Mouse (Mus musculus) limb, embryonic 11.5 days (tissue): ENCODE measurements at regions not wholly inside any gene's neighbourhood (a gene's known extent, or its start where the extent isn't known, plus 50 kb on each side); places are given as distances from the start of the nearest gene placed in this dataset.

Experiments used
- ATAC-seq: fragments of 200-750 bp; cut with Nextera tagmentation; 2 replicates; pipeline ENCODE4 v1.8.0; 2017; ENCODE audit warnings: low read depth; ENCODE audit not compliant: insufficient number of reproducible peaks, low FRiP score, low TSS enrichment
- DNase-seq: peaks from one replicate; pipeline ENCODE4 v3.0.0-alpha.2; 2015; ENCODE audit warnings: low spot score
- H3K27ac ChIP-seq: fragments of 300-500 bp; sonication (generic); replicated peaks from 2 replicates; pipeline ENCODE4 v1.5.1; 2014; ENCODE audit warnings: low read depth, mild to moderate bottlenecking, low read length
- H3K27me3 ChIP-seq: fragments of 300-500 bp; sonication (generic); 2 replicates; pipeline ENCODE4 v1.6.1; 2014; ENCODE audit warnings: mild to moderate bottlenecking, low read length, mixed read lengths; ENCODE audit not compliant: control insufficient read depth, insufficient read depth
- H3K36me3 ChIP-seq: fragments of 300-500 bp; sonication (generic); 2 replicates; pipeline ENCODE4 v1.6.1; 2014; ENCODE audit warnings: mild to moderate bottlenecking, low read length, moderate library complexity, mixed read lengths; ENCODE audit not compliant: control insufficient read depth, insufficient read depth
- H3K4me1 ChIP-seq: fragments of 300-500 bp; sonication (generic); 2 replicates; pipeline ENCODE4 v1.6.1; 2014; ENCODE audit warnings: low read length, mixed read lengths; ENCODE audit not compliant: control insufficient read depth, insufficient read depth
- H3K4me2 ChIP-seq: fragments of 300-500 bp; sonication (generic); 2 replicates; pipeline ENCODE4 v1.6.1; 2014; ENCODE audit warnings: low read depth, mild to moderate bottlenecking, moderate library complexity; ENCODE audit not compliant: severe bottlenecking
- H3K4me3 ChIP-seq: fragments of 300-500 bp; sonication (generic); 2 replicates; pipeline ENCODE4 v1.5.1; 2014; ENCODE audit warnings: low read depth, low read length
- H3K9ac ChIP-seq: fragments of 300-500 bp; sonication (generic); 2 replicates; pipeline ENCODE4 v1.6.1; 2014; ENCODE audit warnings: mild to moderate bottlenecking, low read length
- H3K9me3 ChIP-seq: fragments of 300-500 bp; sonication (generic); 2 replicates; pipeline ENCODE4 v1.6.1; 2016; ENCODE audit warnings: low read length; ENCODE audit not compliant: control insufficient read depth
- WGBS: fragments of 180-500 bp; shearing (Covaris S2); extraction: QIAGEN DNeasy Blood & Tissue Kit; methylation state at CpG from one replicate; pipeline ENCODE4 v1.1.7; 2014; 5-methylcytosine and 5-hydroxymethylcytosine counted together

- H3K36me3 ChIP-seq: no peaks in the 10 kb centered on the region
- H3K9ac ChIP-seq: no peak overlapping the region
- no peaks in the 10 kb centered on the region for H3K4me1 ChIP-seq
- no peak overlapping the region for H3K4me3 ChIP-seq
- ATAC-seq (no peak), DNase-seq (no peak)
- no peak overlapping the region for H3K4me2 ChIP-seq
- no peak overlapping the region for H3K27ac ChIP-seq
- 79% methylated on average over 2 of the region's 2 CpGs for WGBS
- H3K9me3 ChIP-seq: no peaks in the 10 kb centered on the region
- H3K27me3 ChIP-seq: no peaks in the 10 kb centered on the region
Measured at GRCm38 (mm10) chr15:64510649-64511048, 306.8 kb upstream of the Gm21798 start.

- WGBS: 61% methylated on average over 2 of the region's 2 CpGs
- ATAC-seq: no peak
Measured at GRCm38 (mm10) chr15:64511176-64511575, 306.3 kb upstream of the Gm21798 start.

GRCm38 (mm10) chr15:64512615-64513014 is 304.9 kb upstream of the Gm21798 start:
- no peak for ATAC-seq
- Histone ChIP-seq H3K9me3 (no peaks in the 10 kb centered on the region), H3K4me2 (no peak overlapping the region), H3K4me1 (no peaks in the 10 kb centered on the region), H3K9ac (no peak overlapping the region), H3K4me3 (no peak overlapping the region), H3K27ac (no peak overlapping the region), H3K27me3 (no peaks in the 10 kb centered on the region), H3K36me3 (no peaks in the 10 kb centered on the region)
- DNase-seq: no peak
- WGBS: 87% methylated on average over 3 of the region's 3 CpGs

More at GRCm38 (mm10) chr15:64511176-64511575, 306.3 kb upstream of the Gm21798 start:
- Histone ChIP-seq H3K27ac (no peak overlapping the region), H3K9me3 (no peaks in the 10 kb centered on the region), H3K4me2 (no peak overlapping the region), H3K27me3 (no peaks in the 10 kb centered on the region), H3K9ac (no peak overlapping the region), H3K4me3 (no peak overlapping the region), H3K4me1 (no peaks in the 10 kb centered on the region), H3K36me3 (no peaks in the 10 kb centered on the region)
- no peak for DNase-seq

- H3K4me1 ChIP-seq: no peaks in the 10 kb centered on the region
- no peaks in the 10 kb centered on the region for H3K27me3 ChIP-seq
- no peak for DNase-seq
- ATAC-seq: no peak
- no peak overlapping the region for H3K4me2 ChIP-seq
- no peak overlapping the region for H3K4me3 ChIP-seq
- no peaks in the 10 kb centered on the region for H3K36me3 ChIP-seq
- H3K9ac ChIP-seq: no peak overlapping the region
- H3K27ac ChIP-seq: no peak overlapping the region
- no peaks in the 10 kb centered on the region for H3K9me3 ChIP-seq
Measured at GRCm38 (mm10) chr15:64513501-64514097, 303.9 kb upstream of the Gm21798 start.

- H3K9me3 ChIP-seq: no peaks in the 10 kb centered on the region
- H3K36me3 ChIP-seq: no peaks in the 10 kb centered on the region
- H3K4me2 ChIP-seq: no peak overlapping the region
- DNase-seq (no peak), ATAC-seq (no peak)
- H3K4me3 ChIP-seq: no peak overlapping the region
- no peak overlapping the region for H3K9ac ChIP-seq
- no peaks in the 10 kb centered on the region for H3K27me3 ChIP-seq
- H3K4me1 ChIP-seq: no peaks in the 10 kb centered on the region
- H3K27ac ChIP-seq: no peak overlapping the region
Measured at GRCm38 (mm10) chr15:64515179-64515578, 302.3 kb upstream of the Gm21798 start.

GRCm38 (mm10) chr15:64519207-64519628 is 298.3 kb upstream of the Gm21798 start:
- ATAC-seq: no peak
- H3K4me1 ChIP-seq: no peaks in the 10 kb centered on the region
- WGBS: 82% methylated on average over 4 of the region's 4 CpGs
- H3K9ac ChIP-seq: no peak overlapping the region
- DNase-seq: no peak
- no peaks in the 10 kb centered on the region for H3K36me3 ChIP-seq
- no peaks in the 10 kb centered on the region for H3K9me3 ChIP-seq
- H3K4me3 ChIP-seq: no peak overlapping the region
- H3K27ac ChIP-seq: no peak overlapping the region
- no peak overlapping the region for H3K4me2 ChIP-seq
- no peaks in the 10 kb centered on the region for H3K27me3 ChIP-seq

GRCm38 (mm10) chr15:64520568-64520967 is 296.9 kb upstream of the Gm21798 start:
- WGBS: 79% methylated on average over 5 of the region's 5 CpGs
- Histone ChIP-seq H3K9ac (no peak overlapping the region), H3K4me3 (no peak overlapping the region), H3K9me3 (no peaks in the 10 kb centered on the region), H3K4me1 (no peaks in the 10 kb centered on the region), H3K27ac (no peak overlapping the region), H3K4me2 (no peak overlapping the region), H3K36me3 (no peaks in the 10 kb centered on the region), H3K27me3 (no peaks in the 10 kb centered on the region)
- ATAC-seq (no peak), DNase-seq (no peak)

- ATAC-seq: no peak
- Histone ChIP-seq H3K27me3 (no peaks in the 10 kb centered on the region), H3K4me3 (no peak overlapping the region), H3K27ac (no peak overlapping the region), H3K9ac (no peak overlapping the region), H3K36me3 (no peaks in the 10 kb centered on the region), H3K4me1 (peaks cover 4% of the 10 kb centered on the region; the same call in 1 of the 2 replicates), H3K4me2 (no peak overlapping the region), H3K9me3 (no peaks in the 10 kb centered on the region)
- no peak for DNase-seq
- 70% methylated on average over 6 of the region's 6 CpGs for WGBS
Measured at GRCm38 (mm10) chr15:64532260-64533120, 285.0 kb upstream of the Gm21798 start.
